13 mouse cellular contexts compared by ENCODE assay signal in genomic region chr8:88237606-88238005, GRCm38 (mm10).
"Had no signal": no experiment of that assay in that cellular context is flagged by ENCODE, and none has a peak within 500 bp of the region (broad histone marks: within the 10 kb centered on the region; RNA-seq: fewer than 3 reads in every experiment).

No protein-coding gene starts in this region.

- H3K4me2 ChIP-seq: kidney, embryonic 15.5 days; limb, embryonic 15.5 days; midbrain, embryonic 11.5 days; midbrain, embryonic 15.5 days; neural tube, embryonic 12.5 days had no signal

- H3K27ac ChIP-seq: kidney, embryonic 15.5 days; limb, embryonic 15.5 days; liver, embryonic 14.5 days; midbrain, embryonic 15.5 days; neural tube, embryonic 12.5 days had no signal

- ATAC-seq: midbrain, embryonic 15.5 days had no signal

- H3K9me3 ChIP-seq: kidney, embryonic 15.5 days; limb, embryonic 15.5 days; midbrain, embryonic 15.5 days; neural tube, embryonic 12.5 days had no signal

- H3K4me3 ChIP-seq: kidney, embryonic 15.5 days; limb, embryonic 15.5 days; midbrain, embryonic 15.5 days; neural tube, embryonic 12.5 days had no signal

- DNase-seq: kidney, adult 18-20 months; kidney, postnatal 25 days; layer of hippocampus, adult 9-11 months; layer of hippocampus, postnatal 36 days; lung, adult 18-20 months; right cerebral cortex, postnatal 4 days; thymus, postnatal 4 days had no signal

- H3K9ac ChIP-seq: kidney, embryonic 15.5 days; limb, embryonic 15.5 days; liver, embryonic 14.5 days; midbrain, embryonic 15.5 days; neural tube, embryonic 12.5 days had no signal

- H3K4me1 ChIP-seq: kidney, embryonic 15.5 days; limb, embryonic 15.5 days; midbrain, embryonic 15.5 days; neural tube, embryonic 12.5 days had no signal

- H3K36me3 ChIP-seq: kidney, embryonic 15.5 days; limb, embryonic 15.5 days; midbrain, embryonic 15.5 days; neural tube, embryonic 12.5 days had no signal

- H3K27me3 ChIP-seq: kidney, embryonic 15.5 days; limb, embryonic 15.5 days; midbrain, embryonic 15.5 days; neural tube, embryonic 12.5 days had no signal
